Mouse (Mus musculus) layer of hippocampus, adult 9-10 months (tissue): Measurements from ENCODE around the gene Tmem186.

Experiments
- DNase-seq: peaks from one replicate; pipeline ENCODE4 v3.0.0; 2022; ENCODE audit warnings: low spot score

Gene Tmem186

DNA sequence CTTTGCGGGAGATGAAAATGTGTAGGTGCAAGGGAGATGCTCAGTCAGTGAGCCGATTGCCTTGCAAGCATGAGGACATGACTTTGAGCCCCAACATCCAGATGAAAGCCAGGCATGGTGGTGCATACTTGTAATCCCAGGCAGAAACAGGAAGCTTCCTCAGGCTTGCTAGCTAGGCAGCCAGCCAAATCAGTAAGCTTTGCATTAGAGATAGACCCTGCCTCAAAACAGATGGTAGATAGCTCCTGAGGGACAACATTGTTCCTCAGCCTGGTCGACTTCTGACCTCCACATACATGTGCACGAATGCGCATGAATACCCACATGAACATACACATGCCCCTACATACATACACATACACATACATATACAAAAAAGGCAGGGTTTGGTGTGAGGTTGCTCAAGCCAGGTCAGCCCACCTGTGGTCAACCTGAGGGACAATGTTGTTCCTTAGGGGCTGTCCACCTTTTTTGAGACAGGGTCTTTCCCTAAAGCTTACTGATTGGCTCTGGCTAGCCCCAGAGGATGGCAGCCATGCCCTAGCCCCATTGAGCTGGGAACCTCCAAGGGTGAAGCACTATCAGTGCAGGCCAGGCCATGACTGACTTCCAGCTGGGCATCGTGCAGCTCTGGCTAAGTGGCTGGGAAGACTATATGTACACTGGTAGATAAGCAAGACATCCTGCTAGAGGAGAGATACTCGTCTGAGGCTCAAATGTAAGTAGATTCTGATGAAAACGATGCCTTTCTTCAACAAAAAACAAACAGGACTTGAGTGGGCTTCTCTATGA, 25.1 kb downstream of the Tmem186 start:
- no peak for DNase-seq

DNA sequence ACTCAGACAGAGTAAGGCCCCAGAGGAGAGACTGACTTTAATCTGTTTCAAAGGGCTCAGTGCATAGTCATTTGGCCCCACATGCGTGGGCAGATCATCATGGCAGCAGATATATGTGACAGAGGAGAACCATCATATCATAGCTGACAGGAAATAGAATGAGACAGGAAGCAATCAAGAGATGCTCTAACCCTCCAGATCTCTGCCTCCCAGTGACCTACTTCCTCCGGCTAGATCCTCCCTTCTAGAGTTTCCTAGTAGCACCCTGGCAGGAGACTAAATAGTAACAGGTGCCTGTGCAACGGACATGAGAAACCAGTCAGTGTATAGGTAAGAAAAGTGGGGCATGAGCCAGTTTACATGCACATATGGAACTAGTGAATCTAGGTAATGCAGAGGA, 27.1 kb downstream of the Tmem186 start:
- DNase-seq = no peak

DNA sequence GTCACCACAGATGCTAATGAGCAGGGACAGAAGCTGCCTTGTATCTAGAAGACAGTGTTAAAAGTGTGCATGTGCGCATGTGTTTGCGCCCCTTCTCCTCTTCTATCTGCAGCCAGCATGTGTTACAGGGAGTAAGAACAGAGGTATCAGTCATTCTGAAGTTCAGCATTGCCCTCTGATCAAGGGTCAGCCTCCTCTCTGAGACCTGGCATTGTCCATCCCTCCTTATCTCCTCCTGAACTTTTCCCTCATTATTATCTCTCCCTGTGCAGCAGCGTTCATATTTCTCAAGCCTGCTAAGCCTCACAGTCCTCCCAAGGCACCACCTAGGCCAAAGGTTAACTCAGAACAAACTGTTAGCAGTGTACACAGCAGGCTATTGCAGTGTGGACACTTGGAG, 33.7 kb downstream of the Tmem186 start:
- DNase-seq = no peak

DNA sequence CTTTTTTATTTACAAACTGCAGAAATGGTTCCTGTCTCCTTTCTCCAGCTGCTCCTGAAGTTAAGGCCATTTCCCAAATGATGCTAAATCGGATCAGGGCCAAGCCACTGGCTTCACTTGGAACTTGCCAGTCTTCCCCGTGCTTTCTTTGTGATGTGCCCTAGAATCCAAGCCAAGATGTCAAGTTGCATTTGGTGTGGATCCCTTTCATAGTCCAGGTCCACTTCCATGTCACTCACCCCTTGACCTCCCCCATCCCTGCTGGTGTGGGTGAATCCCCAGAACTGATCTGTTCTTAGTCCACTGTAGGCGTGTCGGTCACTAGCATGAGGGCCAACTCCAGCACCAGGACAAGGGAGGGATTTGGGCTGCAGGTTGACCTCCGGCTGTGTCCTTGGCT, 40.0 kb downstream of the Tmem186 start:
- DNase-seq = no peak

DNA sequence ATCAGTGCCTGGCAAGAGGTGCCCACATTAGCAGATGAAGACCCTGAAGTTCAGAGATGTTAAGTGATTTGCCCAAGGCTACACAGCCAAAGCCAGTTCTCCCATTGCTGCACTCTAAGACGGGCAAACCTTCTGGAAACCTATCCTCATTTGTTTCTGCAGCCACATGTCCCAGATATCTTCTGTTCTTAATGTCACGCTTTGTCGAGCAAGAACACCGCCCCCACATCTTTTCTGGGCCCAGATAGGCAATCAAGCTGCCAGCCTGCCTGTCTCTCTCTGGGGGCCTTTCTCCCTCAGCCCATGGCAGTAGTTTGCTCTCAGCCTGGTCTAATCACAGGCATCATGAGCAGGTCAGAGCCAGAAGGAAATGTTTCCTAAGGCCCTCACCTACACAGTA, 41.2 kb downstream of the Tmem186 start:
- peak; percentile 4 for DNase-seq

DNA sequence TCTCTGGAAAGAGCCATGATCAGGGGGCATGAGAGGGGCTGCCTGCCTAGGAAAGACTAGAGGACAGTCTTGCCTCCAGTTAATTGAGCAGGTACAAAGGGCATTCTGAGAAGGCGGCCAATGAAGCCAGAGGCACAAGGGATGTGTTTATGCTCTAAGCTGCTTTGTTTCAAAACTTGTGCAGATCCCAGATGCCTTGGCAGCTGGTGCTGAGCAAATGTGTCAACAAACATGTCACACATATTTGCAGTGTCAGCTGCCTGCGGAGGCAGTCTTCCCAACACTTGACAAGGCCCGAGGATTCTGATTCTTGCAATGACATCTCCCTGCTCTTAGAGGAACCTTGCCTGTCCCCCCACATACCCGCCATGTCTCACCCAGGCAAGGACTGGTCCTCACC, 42.1 kb downstream of the Tmem186 start:
- peak; percentile 60 for DNase-seq

DNA sequence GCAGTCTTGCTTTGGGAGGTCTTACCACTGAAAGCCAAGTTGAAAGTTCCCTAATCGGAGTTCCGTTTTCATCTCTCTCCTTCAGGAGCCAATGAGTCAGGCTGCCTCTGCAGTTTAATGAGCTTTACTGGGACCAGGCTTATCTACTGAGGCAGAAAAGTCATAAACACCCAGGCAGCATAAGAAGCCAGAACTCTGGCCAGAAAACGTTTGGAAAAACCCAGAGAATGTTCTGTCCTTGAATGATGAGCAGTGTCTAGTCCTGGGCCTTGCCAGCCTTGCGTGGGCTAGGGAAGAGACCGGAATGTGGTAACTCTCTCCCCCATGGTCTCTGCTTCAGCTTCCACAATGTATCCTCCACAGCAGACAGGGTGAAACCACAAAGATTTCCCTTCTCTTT, 52.5 kb downstream of the Tmem186 start:
- DNase-seq = no peak

DNA sequence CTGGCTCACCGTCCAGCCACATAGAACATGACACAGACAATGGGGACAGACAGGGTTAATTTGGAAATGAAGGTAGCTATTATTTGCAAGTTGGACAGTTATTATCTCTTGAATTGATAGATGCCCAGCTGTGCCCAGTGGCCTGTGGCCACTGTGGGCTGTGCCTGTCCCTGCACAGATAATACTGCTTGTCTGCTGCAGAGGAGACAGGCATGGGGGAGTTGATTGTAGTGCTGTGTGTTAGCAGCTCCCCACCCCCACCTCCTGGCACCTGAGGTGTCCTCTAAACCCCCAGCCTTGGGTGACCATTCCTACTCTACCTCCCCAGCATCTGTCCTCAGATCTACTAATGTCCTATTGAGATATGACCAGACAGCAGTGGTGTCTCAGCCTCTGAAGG, 53.3 kb downstream of the Tmem186 start:
- DNase-seq = no peak
